Mouse (Mus musculus): ENCODE results near the gene Ctsk. TPM values are rescaled to one million over a fixed set of nuclear protein-coding genes. Genes with fewer than 3 reads are reported as not detected.
"Not testable (repeated sequence)": the region's sequence is repeated elsewhere in the genome, so short reads cannot be mapped to it uniquely, and the experiment has no call there.

Gene Ctsk
- total RNA-seq, 2 experiments from 2014 or later: 18.8 to 24.2 TPM

GRCm38 (mm10) chr3:95523662-95524061 lies 24.6 kb downstream of the Ctsk start:
- DNase-seq (ENCODE audit: low spot score in 2 of 2): no peak

GRCm38 (mm10) chr3:95524673-95525072 lies 25.6 kb downstream of the Ctsk start:
- no peak for DNase-seq (ENCODE audit: low spot score in 2 of 2)

GRCm38 (mm10) chr3:95526111-95526510 lies 27.1 kb downstream of the Ctsk start:
- no peak for DNase-seq (ENCODE audit: low spot score in 2 of 2)

- no peak for DNase-seq (ENCODE audit: low spot score in 2 of 2)
These were observed 27.7 kb downstream of the Ctsk start, which contains the start of gene Ctss for GRCm38 (mm10) chr3:95526622-95527211. Gene Ctss (plus strand): TSS chr3:95526786.

GRCm38 (mm10) chr3:95529814-95530213 lies 30.8 kb downstream of the Ctsk start:
- no peak for DNase-seq (ENCODE audit: low spot score in 2 of 2)

- DNase-seq (ENCODE audit: low spot score in 2 of 2): no peak
These were observed 32.0 kb downstream of the Ctsk start for GRCm38 (mm10) chr3:95531025-95531424.

- DNase-seq (ENCODE audit: low spot score in 2 of 2): no peak
These were observed 34.3 kb downstream of the Ctsk start for GRCm38 (mm10) chr3:95533364-95533763.

- DNase-seq (ENCODE audit: low spot score in 2 of 2): no peak
These were observed 35.9 kb downstream of the Ctsk start for GRCm38 (mm10) chr3:95534927-95535326.

- no peak for DNase-seq (ENCODE audit: low spot score in 2 of 2)
These were observed 39.9 kb downstream of the Ctsk start for GRCm38 (mm10) chr3:95538936-95539335.

GRCm38 (mm10) chr3:95539837-95540236 lies 40.8 kb downstream of the Ctsk start:
- no peak for DNase-seq (ENCODE audit: low spot score in 2 of 2)

- DNase-seq (ENCODE audit: low spot score in 2 of 2): not testable (repeated sequence)
These were observed 42.1 kb downstream of the Ctsk start for GRCm38 (mm10) chr3:95541186-95541585.

GRCm38 (mm10) chr3:95542171-95542570 lies 43.1 kb downstream of the Ctsk start:
- DNase-seq (ENCODE audit: low spot score in 2 of 2): no peak

GRCm38 (mm10) chr3:95542981-95543380 lies 43.9 kb downstream of the Ctsk start:
- DNase-seq (ENCODE audit: low spot score in 2 of 2): no peak

GRCm38 (mm10) chr3:95550176-95550575 lies 51.1 kb downstream of the Ctsk start:
- no peak for DNase-seq (ENCODE audit: low spot score in 2 of 2)

- DNase-seq (ENCODE audit: low spot score in 2 of 2): no peak
These were observed 54.9 kb downstream of the Ctsk start for GRCm38 (mm10) chr3:95553986-95554385.

Other genes starting within 250 kb of the Ctsk start
- gene Bnipl, start 248.1 kb upstream of the Ctsk start, total RNA-seq (2021): under 1 TPM in 1 of 2 experiments, not detected in 1; 0.90 TPM
- 100 to 1,000 TPM; 127 to 130 TPM for gene Mindy1, start 217.9 kb upstream of the Ctsk start, total RNA-seq (2021)
- 10 to 100 TPM; 31.6 to 32.7 TPM for gene Prune1, start 217.2 kb upstream of the Ctsk start, total RNA-seq (2021)
- gene Anxa9, start 192.1 kb upstream of the Ctsk start, total RNA-seq (2021): 1 to 10 TPM; 1.1 to 1.3 TPM
- 100 to 1,000 TPM; 145 to 147 TPM for gene Cers2, start 184.5 kb upstream of the Ctsk start, total RNA-seq (2021)
- 10 to 100 TPM; 39.0 to 41.1 TPM for gene Setdb1, start 142.1 kb upstream of the Ctsk start, total RNA-seq (2021)
- gene 4930558C23Rik, start 96.4 kb upstream of the Ctsk start, total RNA-seq (2021): not detected
- 10 to 100 TPM; 76.4 to 76.5 TPM for gene Arnt, start 64.9 kb upstream of the Ctsk start, total RNA-seq (2021)
- 10 to 100 TPM; 24.5 to 30.2 TPM for gene Ctss, start 27.5 kb downstream of the Ctsk start, total RNA-seq (2021)
- gene Hormad1, start 60.4 kb downstream of the Ctsk start, total RNA-seq (2021): not detected
- gene Golph3l, start 89.7 kb downstream of the Ctsk start, total RNA-seq (2021): 10 to 100 TPM; 45.6 to 46.4 TPM
- gene Ensa, start 125.7 kb downstream of the Ctsk start, total RNA-seq (2021): 10 to 100 TPM; 79.6 to 82.2 TPM
- 100 to 1,000 TPM; 151 to 152 TPM for gene Mcl1, start 159.5 kb downstream of the Ctsk start, total RNA-seq (2021)
- 1 to 10 TPM; 7.5 to 8.1 TPM for gene Adamtsl4, start 188.7 kb downstream of the Ctsk start, total RNA-seq (2021)
- 100 to 1,000 TPM; 205 to 241 TPM for gene Ecm1, start 240.3 kb downstream of the Ctsk start, total RNA-seq (2021)

All from adrenal gland, postnatal 4 days (tissue).